Mouse (Mus musculus): ENCODE measurements around the gene Rreb1.
"Not testable (repeated sequence)": the region's sequence is repeated elsewhere in the genome, so short reads cannot be mapped to it uniquely, and the experiment has no call there.

Gene Rreb1

DNA sequence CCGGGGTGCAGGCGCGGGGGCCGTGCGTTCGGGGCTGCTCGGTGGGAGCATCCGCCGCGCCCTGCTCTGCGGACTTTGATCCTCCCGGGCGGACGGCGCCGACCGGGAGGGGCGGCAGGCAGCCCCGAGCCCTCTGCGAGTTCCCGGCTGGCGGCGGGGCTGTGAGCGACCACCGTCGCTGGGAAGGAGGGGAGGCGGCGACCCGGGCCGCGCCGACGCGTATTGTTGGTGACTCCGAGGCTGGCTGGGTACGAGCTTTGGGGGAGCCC is 48.7 kb downstream of the Rreb1 start:
- no peak for DNase-seq (ENCODE audit: low read depth, low spot score)

- peak; percentile 72 for DNase-seq (ENCODE audit: low read depth, low spot score)
Measured at GRCm38 (mm10) chr13:37827263-37827995, 49.2 kb downstream of the Rreb1 start.

GRCm38 (mm10) chr13:37827996-37828579 is 49.9 kb downstream of the Rreb1 start:
- DNase-seq (ENCODE audit: low read depth, low spot score): no peak

GRCm38 (mm10) chr13:37828928-37829327 is 50.7 kb downstream of the Rreb1 start:
- DNase-seq (ENCODE audit: low read depth, low spot score): no peak

DNA sequence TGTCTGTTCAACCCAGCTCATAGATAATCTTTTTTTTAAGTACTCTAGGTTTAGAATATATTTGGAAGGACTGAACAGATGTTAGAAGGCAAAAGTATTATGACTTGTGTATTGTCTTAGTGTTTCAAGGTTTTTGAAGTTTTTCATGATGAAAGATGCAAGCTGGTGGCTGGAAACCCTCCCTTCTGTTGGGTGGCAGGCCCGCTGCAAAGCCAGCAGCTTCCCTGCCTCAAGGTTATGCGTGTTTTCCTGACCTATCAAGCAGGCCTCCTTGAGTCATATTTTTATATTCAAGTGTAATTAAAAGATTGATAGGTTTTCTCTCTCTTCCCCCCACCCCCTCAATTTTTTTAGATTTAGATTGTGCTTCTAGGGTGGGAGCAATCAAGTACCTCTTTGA is 52.1 kb downstream of the Rreb1 start:
- no peak for DNase-seq (ENCODE audit: low read depth, low spot score)

DNA sequence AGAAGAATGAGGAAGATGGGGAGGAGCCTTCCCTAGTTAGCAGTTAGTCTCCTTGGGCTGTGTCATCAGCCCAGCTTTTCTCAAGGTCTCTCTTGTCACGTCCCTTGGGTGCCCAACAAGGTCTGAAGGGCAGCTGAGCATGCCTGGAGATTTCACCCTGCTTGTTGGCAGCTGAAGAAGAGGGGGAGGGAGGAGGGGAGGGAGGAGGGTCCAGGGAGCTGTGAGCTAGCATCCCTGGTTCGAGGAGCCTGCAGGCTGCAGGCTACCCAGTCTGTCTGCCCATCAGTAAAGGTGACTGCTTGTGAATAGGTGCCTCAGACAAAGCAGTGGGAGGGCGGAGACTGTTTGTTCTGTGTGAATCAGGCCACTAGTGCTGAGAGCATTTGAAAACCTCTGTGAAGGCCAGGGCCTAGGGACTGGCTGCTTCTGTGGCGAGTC is 52.7 kb downstream of the Rreb1 start:
- DNase-seq (ENCODE audit: low read depth, low spot score): no peak

GRCm38 (mm10) chr13:37832481-37832880 is 54.3 kb downstream of the Rreb1 start:
- DNase-seq (ENCODE audit: low read depth, low spot score): no peak

- no peak for DNase-seq (ENCODE audit: low read depth, low spot score)
Measured at GRCm38 (mm10) chr13:37833500-37833899, 55.3 kb downstream of the Rreb1 start.

DNA sequence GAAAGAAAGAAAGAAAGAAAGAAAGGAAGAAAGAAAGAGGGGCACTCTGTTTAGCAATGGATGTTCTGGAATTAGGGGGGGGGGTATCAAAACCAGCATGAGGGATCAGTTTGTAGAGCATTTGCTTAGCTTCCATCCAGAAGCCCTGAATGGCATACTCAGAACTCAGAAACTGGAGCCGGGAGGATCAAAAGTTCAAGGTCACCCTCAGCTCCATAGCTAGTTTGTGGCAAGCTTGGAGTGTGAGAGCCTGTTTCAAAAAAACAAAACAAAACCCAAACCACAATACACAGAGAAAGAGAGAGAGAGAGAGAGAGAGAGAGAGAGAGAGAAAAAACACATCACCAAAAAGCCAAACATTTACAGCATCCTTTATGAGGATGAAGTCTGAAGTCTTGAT is 57.1 kb downstream of the Rreb1 start:
- DNase-seq (ENCODE audit: low read depth, low spot score): no peak

DNA sequence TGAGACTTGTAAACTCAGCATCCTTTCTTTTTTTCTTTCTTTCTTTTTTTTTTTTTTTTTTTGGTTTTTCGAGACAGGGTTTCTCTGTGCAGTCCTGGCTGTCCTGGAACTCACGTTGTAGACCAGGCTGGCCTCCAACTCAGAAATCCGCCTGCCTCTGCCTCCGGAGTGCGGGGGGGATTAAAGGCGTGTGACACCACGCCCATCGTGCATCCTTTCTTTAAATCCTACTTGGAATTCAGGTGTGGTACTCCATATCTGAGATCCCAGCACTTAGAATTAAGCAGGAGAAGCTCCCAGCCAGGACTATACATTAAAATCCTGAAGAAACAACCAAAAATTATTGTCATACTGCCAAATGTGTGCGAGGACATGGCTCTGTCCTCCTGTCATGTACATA is 57.6 kb downstream of the Rreb1 start:
- not testable (repeated sequence) for DNase-seq (ENCODE audit: low read depth, low spot score)

DNA sequence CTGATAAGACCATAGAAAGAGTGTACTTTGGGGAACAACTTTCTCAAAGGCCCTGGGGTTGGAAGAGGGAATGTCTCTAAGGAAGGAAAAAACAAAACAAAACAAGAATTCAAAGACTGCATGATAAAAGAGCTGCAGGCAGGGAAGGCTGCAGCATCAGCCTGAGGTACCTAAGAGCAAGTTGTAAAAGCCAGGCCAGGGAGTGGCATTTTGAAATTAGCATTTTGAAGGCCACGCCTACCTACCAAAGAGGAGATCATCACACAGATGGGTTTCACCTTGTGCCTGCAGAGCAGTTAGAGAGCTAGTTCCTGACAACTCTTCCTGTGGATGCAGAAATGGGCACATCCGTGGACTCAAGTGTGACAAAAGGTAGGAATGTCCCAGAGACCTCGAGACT is 59.2 kb downstream of the Rreb1 start:
- no peak for DNase-seq (ENCODE audit: low read depth, low spot score)

DNA sequence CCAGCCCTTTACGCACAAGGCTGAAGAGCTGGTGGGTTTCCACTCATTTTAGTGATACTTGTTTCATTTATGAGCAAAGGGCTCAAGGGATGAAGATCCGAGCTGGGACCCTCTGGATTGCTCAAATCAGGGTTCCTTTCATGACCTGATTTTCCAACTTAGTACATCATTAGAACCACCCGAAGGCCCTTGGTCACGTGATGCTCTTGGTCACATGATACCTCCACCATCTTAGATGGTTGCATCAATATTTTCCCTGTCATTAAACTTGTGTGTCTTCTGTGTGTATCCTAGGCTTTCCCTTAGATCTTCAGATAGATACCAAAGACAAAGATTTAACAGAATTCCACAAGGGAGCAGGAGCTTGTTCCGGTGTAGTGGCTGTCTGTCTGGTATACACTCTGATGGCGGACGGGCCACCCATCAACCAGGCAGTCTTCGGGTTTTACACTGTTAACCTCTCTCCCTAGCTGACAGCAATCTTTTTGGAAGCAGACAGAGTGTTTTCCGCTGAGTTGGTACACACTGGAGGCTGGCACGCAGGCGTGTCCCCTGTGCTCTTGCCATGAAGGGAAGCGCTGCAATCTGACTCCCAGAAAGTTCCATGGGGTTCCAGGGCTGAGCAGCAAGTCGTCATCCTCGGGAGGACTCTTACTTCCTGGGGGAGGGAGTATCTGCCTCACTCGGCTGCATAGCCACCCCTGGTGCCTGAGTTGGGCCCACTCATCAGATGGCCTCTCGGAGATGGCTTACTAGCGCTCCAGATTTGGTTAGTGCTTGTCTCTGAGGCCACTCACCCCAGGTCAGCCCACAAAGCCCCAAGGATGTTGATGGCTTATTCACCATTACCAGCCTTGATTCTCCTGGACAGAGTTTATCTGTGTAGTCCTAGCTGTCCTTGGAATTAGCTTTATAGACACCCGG is 60.3 kb downstream of the Rreb1 start:
- DNase-seq (ENCODE audit: low read depth, low spot score): no peak

DNA sequence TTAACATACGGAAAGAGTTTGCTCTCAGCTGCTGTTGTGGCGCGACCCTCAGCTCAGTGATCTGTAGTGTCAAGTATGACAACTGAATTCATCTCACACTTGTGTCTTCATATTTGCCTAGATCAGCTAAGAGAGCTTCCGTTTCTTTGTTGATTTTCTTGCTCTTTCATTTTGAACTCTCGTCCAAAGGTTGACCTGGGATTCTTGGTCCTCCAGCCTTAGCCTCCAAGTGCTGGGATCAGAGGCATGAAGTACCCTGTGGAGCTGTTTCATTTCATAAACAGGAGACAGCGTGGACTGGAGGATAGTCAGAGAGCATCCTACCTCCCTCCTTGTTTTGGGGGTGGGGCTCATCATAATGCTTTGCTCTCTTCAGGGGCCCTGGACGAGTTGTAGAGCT is 65.0 kb downstream of the Rreb1 start:
- DNase-seq (ENCODE audit: low read depth, low spot score): no peak

GRCm38 (mm10) chr13:37843844-37844243 is 65.6 kb downstream of the Rreb1 start:
- DNase-seq (ENCODE audit: low read depth, low spot score): no peak

DNA sequence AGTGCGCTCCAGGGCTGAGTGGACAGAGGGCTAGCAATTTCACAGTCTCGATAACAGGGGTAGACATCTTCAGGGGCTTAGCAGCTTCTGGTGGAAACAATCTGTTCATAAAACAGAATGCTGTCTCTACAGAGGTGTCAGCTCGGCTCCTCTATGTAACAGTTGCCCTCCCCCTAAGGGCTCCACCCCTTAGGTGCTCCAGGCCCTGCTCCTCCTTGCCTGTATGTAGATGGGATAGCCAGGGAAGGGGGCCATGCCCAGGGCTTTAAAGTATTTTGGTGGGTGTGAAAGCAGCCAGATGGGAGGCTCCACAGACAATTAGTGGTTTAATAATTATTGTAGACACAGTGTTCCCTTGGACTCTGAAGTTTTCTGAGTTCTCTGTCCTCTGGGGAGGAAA is 67.0 kb downstream of the Rreb1 start:
- no peak for DNase-seq (ENCODE audit: low read depth, low spot score)

DNA sequence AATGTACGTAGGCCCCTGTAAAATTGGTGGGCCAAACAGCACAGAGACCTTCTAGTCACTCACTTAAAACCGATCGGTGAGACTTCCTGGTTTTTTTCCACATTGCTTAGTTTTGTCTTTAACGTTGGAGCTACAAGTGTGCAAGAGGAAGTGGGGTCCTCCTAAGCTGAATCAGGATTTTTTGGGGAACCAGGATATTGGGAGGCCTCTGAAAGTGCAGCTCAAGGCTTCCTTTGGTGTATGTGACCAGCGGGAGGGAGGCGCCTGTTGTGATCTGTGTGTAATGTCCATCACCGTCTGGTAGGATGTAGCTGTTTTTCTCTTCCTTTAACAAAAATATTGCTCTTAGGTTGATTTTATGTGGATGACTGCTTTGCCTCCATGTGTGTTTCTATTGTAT is 67.4 kb downstream of the Rreb1 start:
- DNase-seq (ENCODE audit: low read depth, low spot score): no peak

- DNase-seq (ENCODE audit: low read depth, low spot score): no peak
Measured at GRCm38 (mm10) chr13:37846507-37846906, 68.3 kb downstream of the Rreb1 start.

DNA sequence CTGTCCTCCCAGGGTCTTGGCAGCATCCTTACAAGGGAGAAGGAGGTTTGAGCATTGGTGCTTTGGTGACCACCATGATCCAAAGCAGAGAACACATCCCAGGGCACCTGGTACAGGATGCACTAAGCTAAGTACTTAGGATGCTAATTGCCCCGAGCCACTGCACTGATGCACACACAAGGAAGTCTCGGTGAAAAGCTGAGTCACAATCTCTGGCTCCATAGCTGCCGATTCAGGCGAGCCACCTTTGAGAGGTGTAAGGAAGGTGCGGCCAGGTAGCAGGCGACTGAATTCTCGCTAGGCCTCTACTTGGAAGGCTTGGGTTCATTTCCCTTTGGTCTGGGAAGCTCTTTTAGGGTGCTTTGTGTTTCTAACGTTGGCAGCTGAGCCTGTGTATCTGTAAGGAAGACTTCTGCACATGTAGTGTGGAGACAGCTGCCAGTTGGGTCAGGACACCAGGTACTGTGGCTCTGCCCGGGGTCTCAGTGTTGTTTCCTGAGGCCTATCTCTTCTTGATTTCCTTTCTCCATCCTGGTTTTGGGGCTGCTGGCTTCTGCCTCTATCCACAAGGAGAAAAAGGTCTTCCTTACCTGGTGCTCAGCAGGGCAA is 68.9 kb downstream of the Rreb1 start:
- DNase-seq (ENCODE audit: low read depth, low spot score): no peak

DNA sequence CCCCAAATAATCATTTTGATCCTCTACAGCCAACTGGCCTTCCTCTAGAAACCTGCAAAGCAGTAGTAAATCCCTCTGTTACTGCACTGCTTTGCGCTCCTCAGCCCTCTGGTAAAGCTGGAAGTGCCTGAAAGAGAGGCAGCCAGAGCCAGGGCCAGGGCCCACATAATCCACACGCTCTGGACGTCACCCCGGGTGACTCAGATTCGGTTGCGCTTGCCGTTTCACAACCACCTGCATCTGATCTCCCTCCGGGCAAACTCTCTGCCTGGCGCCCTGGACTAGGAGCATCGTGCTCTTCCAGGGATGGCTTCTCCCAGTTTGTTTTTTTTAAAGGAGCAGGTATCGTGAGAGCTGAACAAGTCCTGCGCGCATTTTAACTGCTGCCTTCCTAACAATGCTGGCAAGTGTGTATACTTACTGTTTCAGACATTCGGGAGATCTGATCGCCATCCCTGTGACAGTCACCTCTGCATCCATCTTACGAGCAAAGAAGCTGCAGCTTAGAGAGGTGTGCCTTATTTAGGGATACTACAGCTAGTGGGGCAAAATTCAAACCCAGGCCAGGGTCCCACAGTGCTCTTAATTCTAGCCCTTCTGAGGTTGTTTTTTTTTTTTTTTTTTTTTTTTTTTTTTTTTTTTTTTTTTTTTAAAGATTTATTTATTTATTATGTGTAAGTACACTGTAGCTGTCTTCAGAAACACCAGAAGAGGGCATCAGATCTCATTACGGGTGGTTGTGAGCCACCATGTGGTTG is 69.6 kb downstream of the Rreb1 start:
- no peak for DNase-seq (ENCODE audit: low read depth, low spot score)

DNA sequence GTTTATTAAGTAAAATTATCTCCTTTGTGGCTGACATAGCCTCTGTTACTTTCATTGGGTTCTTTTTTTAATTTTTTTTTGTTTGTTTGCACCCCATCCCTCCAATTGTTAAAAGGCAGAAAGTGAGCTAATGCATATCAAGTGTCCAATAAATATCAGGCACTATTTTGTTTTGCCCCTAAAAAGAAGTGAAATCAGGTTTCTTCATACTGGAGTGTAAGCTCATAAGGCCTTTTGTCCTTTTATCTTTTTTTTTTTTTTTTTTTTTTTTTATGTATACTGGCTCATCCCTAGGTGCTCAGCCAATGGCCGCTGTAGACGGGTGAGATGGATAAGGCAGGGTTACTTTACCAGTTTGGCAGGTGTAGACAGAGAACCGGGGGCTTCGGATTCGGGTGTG is 70.2 kb downstream of the Rreb1 start:
- DNase-seq (ENCODE audit: low read depth, low spot score): no peak

DNA sequence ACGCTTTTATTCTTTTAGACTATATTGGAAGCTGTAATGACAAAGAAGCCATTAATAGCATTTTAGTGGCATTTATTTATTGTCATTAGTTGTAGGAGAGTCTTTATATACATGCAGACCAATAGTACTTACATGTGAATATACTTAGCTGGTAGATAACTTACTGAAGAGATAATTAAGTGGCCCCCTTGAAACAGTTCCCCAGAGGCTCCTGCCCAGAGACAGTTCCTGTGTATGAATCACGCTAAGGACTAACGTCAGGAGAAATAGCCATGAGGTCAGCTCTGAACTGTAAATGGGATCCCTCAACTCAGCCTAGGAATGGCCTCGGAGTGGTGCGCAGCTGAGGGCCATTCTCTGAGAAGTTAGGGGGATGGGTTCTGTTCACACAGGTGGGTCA is 73.4 kb downstream of the Rreb1 start:
- no peak for DNase-seq (ENCODE audit: low read depth, low spot score)

DNA sequence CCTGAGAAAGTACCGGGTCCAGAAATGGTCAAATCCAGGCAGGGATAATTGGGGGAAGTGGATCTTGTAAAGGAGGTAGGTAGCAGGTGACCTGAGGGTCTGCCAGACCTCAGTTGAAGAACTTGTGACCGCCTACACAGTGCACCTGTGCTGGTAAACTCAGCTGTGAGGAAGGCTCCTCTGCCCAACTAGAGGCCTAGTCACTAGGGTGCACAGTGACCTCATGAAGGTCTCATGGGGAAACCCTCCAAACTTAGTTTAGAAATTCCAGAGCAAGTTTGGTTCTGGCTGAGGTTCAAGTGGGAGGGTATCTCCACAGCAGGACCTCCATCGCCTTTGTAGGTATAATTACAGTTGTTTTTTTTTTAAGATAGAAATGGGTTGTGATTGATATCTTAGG is 74.7 kb downstream of the Rreb1 start:
- DNase-seq (ENCODE audit: low read depth, low spot score): no peak
